Mouse (Mus musculus) right cerebral cortex, adult 18-20 months (tissue): ENCODE results near the gene Stat3.

Experiments
- DNase-seq: peaks from one replicate; pipeline ENCODE4 v3.0.0; 2022; ENCODE audit warnings: mixed read lengths

Stat3 gene

DNA sequence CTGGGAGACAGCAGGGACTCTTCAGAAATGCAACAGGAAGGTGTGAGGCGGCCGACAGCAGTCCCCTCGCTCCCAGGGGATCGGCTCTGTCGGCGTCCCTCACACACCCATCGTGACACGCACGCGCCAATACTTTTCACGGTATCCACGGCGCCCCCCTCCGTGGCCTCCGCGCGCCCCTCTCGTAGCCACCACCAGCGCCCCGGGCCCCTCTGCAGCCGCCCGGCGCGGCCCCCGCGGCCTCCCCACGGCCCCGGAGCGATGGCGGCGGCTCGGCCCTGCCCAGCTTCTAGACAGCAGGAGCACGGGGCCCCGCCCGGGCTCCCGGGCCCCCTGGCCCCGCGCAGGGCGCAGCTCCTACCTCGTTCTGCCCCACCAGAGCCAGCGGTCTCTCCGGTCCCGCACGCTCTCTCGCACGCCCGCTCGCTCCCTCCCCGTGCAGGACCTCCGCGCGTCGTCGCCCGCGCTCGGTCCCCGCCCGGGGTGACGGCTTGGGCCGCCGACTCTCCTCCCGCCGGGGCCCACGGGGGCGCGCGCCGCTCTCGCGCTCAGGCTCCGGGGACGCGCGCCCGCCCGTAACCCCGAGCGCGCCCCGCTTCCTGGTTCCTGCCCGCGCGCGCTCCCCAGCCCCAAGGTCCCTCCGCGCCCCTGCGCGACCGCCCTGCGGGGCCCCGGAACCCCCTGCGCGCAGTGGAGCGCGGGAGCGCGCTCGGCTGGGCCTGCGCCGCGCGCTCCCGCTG lies 89.1 kb downstream of the Stat3 start, which contains the start of gene Stat5b:
Gene Stat5b (minus strand): TSS at position 687 of the 740 bp plus-strand sequence.
- DNase-seq, result peak; percentile 72

DNA sequence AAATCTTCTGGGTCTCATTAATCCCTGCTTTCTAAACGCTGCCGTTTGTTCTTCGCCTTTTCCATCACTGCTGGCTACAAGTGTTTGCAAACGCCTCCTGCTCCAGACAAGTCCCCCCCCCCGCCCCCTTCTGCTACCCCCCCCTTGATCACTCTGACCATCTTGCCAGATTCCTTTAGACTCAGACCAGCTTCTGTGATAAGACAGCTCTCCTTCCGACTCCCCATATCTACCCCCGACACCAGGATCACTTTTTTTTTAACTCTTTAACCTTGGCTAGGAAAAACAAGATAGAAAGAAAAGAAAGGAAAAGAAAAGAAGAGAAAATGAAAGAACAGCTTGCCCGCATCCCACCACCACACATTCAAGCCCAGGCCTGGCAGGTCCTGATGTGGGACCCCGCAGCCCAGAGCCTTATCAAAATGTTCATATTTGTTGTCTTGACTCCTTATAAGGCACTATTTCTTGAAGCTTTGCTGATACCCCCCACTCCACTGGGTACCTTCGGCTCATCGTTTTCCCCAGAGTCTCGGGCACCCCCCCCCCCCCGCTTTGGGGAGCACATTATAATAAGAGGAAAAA lies 89.8 kb downstream of the Stat3 start:
- DNase-seq, result no peak

DNA sequence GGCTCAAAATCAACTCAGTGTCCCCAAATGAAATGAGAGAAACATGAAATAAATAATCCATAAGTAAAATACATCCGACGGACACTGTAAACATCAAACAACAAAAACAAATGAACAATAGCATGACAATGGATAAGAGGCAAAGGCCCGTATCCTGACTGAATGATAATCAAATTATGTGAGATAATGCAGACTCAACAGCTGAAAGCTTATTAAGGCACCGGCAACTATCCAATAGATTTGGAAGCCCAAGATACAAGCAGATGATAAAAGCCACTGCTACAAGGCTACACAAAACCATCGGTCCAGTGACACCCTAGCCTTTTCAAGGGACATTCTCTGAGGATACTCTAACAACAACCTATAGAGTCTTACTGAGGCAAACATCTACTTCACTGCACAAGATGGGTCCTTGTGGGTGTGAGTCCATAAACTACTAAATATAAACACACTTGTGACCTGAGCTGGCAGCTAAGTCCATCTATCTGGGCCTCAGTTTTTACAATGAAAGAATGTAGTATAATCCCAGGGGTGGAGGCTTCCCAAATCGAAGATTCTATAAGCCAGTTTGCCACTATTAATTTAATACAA lies 90.5 kb downstream of the Stat3 start:
- DNase-seq, result no peak

DNA sequence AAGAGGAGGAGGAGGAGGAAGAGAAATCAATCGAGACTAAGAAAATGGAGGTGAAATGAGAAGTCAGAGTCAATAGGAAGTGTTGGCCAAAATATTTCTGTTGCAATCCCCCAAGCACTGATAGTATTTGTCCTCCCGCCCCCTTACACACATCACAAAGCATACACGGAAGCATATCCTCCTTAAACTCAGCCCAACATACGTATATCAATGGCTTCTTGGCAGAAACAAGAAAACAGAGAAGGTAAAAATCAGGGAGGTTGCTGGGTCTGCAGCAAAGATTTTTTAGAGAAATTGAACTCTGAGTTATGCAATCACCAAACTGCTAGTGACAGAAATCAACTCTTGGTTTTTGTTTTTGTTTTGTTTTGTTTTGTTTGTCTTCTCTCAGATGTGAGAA lies 91.3 kb downstream of the Stat3 start:
- DNase-seq, result no peak

DNA sequence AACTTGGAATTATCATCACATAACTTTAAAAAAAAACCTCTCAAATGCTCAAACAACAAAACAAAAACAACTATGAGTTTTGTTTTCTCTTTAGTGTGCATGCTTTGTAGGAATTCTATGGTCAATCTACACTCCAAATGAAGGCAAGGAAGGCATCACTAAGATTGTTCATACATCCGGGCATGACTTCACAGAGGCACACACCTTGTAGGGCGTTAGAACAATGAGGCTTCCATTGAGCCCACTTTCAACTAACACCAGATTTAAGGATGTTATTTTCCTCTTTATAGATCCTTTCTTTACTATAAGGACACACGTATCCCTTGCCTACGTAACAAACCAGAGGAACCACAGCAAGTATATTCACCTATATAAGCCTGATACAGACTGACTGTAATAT lies 91.8 kb downstream of the Stat3 start:
- no peak for DNase-seq

DNA sequence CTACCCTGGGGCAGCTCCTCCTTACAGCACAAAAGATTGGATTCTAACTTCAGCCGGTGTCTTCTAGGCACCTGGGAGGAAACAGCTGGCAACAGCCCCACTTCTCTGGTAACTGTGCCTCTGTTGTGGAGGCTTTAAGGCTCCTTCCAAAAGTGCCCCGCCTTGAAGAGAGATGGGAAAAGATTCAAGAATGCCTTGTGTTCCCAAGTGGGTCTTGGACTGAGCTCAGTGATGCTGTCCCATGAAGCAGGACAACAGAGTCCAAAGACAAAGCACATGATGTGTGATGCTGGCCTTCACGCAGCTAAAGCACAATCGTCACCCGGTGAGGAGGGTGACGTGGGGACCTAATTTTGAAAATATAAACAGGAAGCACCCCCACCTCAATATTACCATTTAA lies 93.5 kb downstream of the Stat3 start:
- no peak for DNase-seq

DNA sequence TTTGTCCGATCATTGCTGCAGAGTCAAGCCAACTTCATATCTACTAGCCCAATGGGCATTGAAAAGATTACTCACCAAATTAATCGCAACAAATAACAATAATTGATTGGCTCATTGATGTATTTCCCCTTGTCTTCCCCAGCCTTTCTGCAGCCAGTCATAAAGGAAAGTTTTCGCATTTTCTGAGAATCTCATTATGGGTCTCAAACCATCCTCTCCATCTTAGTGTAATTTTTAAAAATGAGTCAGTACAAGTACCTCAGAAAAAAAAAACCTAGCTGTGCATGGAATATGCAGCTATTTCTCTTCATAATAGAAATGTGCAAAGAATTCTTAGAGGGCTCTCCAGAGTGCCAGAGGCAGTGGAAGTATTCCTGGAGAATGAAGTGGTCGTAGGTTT lies 95.2 kb downstream of the Stat3 start:
- no peak for DNase-seq

DNA sequence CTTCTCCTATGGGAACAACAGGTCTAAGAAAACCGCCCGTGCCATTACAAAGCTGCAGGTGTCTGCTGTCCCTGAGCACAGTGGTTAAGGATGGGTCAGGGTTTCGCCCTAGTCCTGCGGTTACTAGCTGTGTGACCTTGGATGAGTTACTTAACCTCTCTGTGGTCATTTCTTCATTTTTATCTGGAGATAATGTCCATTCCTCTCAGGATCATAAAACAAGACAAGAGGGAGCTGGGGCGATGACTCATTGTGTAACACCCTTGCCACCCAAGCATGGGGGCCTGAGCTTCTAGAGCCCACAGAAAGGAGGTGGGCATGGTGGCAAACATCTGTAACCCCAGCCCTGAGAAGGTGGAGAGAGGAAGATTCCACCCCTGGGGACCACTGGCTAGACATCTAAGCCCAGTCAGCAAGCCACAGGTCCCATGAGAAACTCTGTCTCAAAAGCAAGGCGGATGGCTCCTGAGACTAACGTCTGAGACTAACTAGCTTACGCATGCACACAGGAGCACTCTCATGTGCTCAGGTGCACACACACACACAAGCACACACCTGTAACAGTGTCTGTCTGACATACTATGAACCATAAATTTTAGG lies 96.2 kb downstream of the Stat3 start:
- no peak for DNase-seq

DNA sequence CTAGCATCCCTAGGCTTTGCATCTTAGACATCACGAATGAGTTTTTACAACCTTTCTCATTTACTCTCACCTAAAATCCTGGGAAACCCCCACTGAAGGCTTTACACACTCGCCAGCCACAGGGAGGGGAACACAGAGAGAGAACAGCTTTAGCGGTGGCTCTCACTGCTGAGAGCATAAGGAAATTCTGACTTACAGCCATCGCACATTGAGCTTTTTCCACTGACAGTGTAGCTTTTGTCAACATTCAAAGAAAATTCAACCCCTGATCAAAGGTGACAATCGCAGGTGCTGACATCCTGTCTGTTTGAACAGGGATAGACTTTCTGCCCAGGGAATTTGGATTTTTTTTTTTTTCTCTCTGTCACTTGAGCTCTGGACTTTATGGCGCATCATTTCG lies 97.3 kb downstream of the Stat3 start:
- DNase-seq, result no peak

DNA sequence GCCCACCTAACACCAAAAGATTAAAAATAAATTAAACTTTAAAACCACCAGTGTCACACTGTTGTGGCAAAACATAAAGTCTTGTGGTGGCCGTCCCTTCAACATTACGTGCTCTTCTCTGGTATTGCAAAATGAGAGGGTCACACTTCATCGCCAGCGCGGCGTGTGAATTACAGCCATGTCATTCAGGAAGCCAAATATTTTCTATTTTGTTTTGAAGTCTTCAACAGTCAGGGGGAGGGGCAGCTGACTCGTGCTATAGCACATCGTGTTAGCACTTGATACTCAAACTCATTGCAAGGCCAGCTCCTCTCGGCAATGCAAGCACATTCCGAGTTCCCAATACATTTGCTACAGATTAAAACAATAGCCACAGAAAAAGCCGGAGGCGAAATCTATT lies 98.5 kb downstream of the Stat3 start:
- DNase-seq, result no peak

DNA sequence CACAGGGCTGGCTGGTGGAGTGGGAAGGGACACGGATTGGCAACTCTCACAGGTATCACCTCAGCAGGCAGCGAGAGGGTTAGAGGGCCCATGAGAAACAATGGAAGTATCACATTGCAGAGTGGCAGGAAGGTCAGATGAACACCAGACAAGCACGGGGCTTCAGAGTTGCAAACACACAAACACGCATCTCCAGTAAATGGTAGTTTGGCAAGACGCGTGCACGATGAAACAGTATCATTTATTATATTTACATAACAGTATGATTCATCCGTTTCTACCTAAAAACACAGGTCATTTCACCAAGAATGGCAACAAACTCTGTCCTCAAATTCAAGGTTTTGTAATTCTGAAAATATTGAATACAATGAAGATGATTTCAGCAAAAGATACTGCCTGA lies 99.8 kb downstream of the Stat3 start:
- no peak for DNase-seq

DNA sequence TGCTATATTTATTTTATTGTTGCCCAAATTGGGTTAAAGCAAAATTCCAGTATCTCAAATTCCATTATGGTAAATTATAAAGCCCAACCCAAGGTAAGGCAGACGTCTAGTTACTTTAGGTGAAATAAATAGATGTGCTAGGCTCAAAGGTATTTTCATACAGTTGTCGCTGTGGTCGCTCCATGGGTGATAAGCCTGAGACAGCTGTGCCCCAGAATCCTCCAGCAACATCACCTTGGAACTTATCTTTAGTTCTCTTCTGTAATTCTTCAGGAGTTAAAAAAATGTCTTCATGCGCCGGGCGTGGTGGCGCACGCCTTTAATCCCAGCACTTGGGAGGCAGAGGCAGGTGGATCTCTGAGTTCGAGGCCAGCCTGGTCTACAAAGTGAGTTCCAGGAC lies 100.4 kb downstream of the Stat3 start:
- DNase-seq, result no peak

DNA sequence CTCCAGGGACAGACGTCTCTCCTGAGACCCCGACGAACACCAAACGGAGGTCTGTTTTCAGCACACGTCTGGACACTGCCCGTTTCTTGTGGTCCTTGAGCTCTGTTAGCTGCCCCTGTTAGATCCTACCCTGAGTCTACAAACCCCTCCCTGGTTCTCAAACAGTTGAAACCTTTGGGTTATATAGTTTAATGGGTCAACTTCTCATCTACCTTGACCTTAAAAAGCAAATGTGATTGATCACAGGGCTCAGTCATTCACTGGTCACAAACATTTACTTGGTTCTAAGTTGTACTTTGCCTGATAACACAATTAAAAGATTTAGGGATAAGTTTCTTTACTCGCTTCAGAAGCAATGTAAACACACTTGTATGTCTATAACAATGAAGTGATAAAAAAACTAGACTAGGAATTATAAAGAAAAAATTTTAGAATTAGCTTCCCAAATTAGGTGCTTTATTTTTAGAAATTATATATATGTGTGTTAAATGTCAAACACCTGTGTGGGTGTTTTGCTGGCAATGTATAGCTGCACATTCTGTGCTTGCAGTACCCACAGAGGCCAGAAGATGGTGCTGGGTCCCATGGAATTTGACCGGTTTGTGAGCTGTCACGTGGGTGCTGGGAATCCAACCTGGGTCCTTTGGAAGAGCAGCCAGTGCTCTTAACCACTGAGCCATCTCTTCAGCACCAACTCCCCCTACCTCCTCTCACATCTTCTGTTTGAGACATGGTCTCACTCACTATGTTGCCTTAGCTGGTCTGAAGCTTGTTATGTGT lies 102.2 kb downstream of the Stat3 start:
- no peak for DNase-seq
